Mouse (Mus musculus): Measurements from ENCODE around the gene Prr5l.
"Not testable (repeated sequence)": the region's sequence is repeated elsewhere in the genome, so short reads cannot be mapped to it uniquely, and the experiment has no call there.

Prr5l gene

GRCm38 (mm10) chr2:101762955-101763386 lies 119.9 kb downstream of the Prr5l start:
- DNase-seq (ENCODE audit: low read depth, low spot score) = no peak

GRCm38 (mm10) chr2:101762405-101762804 lies 120.4 kb downstream of the Prr5l start:
- no peak for DNase-seq (ENCODE audit: low read depth, low spot score)

- no peak for DNase-seq (ENCODE audit: low read depth, low spot score)
Observed at GRCm38 (mm10) chr2:101761898-101762297, 120.9 kb downstream of the Prr5l start.

- DNase-seq (ENCODE audit: low read depth, low spot score) = no peak
Observed at GRCm38 (mm10) chr2:101759523-101760277, 123.1 kb downstream of the Prr5l start.

- no peak for DNase-seq (ENCODE audit: low read depth, low spot score)
Observed at GRCm38 (mm10) chr2:101757806-101758205, 125.0 kb downstream of the Prr5l start.

- DNase-seq (ENCODE audit: low read depth, low spot score) = peak; percentile 83
Observed at GRCm38 (mm10) chr2:101756069-101756753, 126.6 kb downstream of the Prr5l start.

- peak; percentile 88 for DNase-seq (ENCODE audit: low read depth, low spot score)
Observed at GRCm38 (mm10) chr2:101754939-101755555, 127.8 kb downstream of the Prr5l start.

- no peak for DNase-seq (ENCODE audit: low read depth, low spot score)
Observed at GRCm38 (mm10) chr2:101754428-101754827, 128.4 kb downstream of the Prr5l start.

GRCm38 (mm10) chr2:101752979-101753378 lies 129.8 kb downstream of the Prr5l start:
- no peak for DNase-seq (ENCODE audit: low read depth, low spot score)

GRCm38 (mm10) chr2:101752402-101752801 lies 130.4 kb downstream of the Prr5l start:
- DNase-seq (ENCODE audit: low read depth, low spot score) = no peak

GRCm38 (mm10) chr2:101751236-101751922 lies 131.4 kb downstream of the Prr5l start:
- DNase-seq (ENCODE audit: low read depth, low spot score) = peak; percentile 37

GRCm38 (mm10) chr2:101746537-101746936 lies 136.3 kb downstream of the Prr5l start:
- DNase-seq (ENCODE audit: low read depth, low spot score) = no peak

GRCm38 (mm10) chr2:101745656-101746055 lies 137.2 kb downstream of the Prr5l start:
- DNase-seq (ENCODE audit: low read depth, low spot score) = not testable (repeated sequence)

- no peak for DNase-seq (ENCODE audit: low read depth, low spot score)
Observed at GRCm38 (mm10) chr2:101742072-101742860, 140.6 kb downstream of the Prr5l start.

- DNase-seq (ENCODE audit: low read depth, low spot score) = no peak
Observed at GRCm38 (mm10) chr2:101741653-101742052, 141.2 kb downstream of the Prr5l start.

GRCm38 (mm10) chr2:101739914-101740313 lies 142.9 kb downstream of the Prr5l start:
- DNase-seq (ENCODE audit: low read depth, low spot score) = peak; percentile 16

GRCm38 (mm10) chr2:101733564-101733963 lies 149.3 kb downstream of the Prr5l start:
- DNase-seq (ENCODE audit: low read depth, low spot score) = no peak

- no peak for DNase-seq (ENCODE audit: low read depth, low spot score)
Observed at GRCm38 (mm10) chr2:101732777-101733210, 150.0 kb downstream of the Prr5l start.

GRCm38 (mm10) chr2:101730972-101731371 lies 151.9 kb downstream of the Prr5l start:
- DNase-seq (ENCODE audit: low read depth, low spot score) = peak; percentile 27

GRCm38 (mm10) chr2:101729472-101729871 lies 153.4 kb downstream of the Prr5l start:
- DNase-seq (ENCODE audit: low read depth, low spot score) = no peak

GRCm38 (mm10) chr2:101727787-101728186 lies 155.0 kb downstream of the Prr5l start:
- DNase-seq (ENCODE audit: low read depth, low spot score) = no peak

Measured in R1 (cell line).